In the genomic region with DNA sequence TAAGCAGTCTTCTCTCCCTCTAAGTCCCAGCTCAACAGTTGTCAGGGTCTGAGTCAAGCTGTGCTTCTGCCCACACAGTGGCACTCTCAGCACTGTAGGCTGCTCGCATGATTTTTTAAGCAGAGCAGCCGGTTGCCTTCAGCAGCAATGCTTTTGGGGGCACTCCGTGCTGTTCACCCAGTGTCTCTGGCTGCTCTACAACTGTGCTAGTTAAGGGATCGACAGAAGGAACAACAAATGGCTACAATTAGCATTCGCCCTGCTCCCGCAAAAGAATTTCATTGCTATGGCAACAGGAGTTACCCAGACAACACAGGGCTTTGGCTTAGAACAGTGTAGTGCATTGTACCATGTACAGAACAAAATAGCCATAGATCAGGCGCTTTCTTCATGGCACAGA, we compare ENCODE assay signal across 8 mouse cellular contexts.
DNase-seq lines count a peak whose midpoint lies in the region; ATAC-seq lines count a peak whose summit lies in the region.

No protein-coding gene starts in this region.

- peak overlapping the region; percentile 41 for H3K4me2 ChIP-seq in heart, embryonic 11.5 days
- H3K4me2 ChIP-seq in hindbrain, embryonic 16.5 days (ENCODE audit: low read length) = peak overlapping the region; percentile 52
- peak overlapping the region; percentile 35 for H3K4me2 ChIP-seq in limb, embryonic 13.5 days (replicated peaks)
- H3K4me2 ChIP-seq in stomach, embryonic 14.5 days (replicated peaks; ENCODE audit: low read depth, low read length) = no peak overlapping the region

- H3K4me1 ChIP-seq in heart, embryonic 11.5 days (ENCODE audit: control insufficient read depth, insufficient read depth, low read length) = no peaks in the 10 kb centered on the region
- H3K4me1 ChIP-seq in hindbrain, embryonic 16.5 days (ENCODE audit: control insufficient read depth, insufficient read depth, low read depth, low read length) = peaks cover 20% of the 10 kb centered on the region
- peaks cover 15% of the 10 kb centered on the region for H3K4me1 ChIP-seq in limb, embryonic 13.5 days
- H3K4me1 ChIP-seq in stomach, embryonic 14.5 days (ENCODE audit: control insufficient read depth, insufficient read depth, low read length) = no peaks in the 10 kb centered on the region

- no peak overlapping the region for H3K4me3 ChIP-seq in heart, embryonic 11.5 days (ENCODE audit: low read depth, low read length)
- peak overlapping the region; percentile 23 for H3K4me3 ChIP-seq in hindbrain, embryonic 16.5 days (ENCODE audit: low read length)
- H3K4me3 ChIP-seq in limb, embryonic 13.5 days = no peak overlapping the region
- no peak overlapping the region for H3K4me3 ChIP-seq in stomach, embryonic 14.5 days (ENCODE audit: low read depth, low read length)

- intact Hi-C loops in heart, postnatal 14 days (cut with DNase I) = loop anchor here (2.0 kb wide), 1 partner anchor 32 kb away; no protein-coding TSS in a partner anchor

- no peak overlapping the region for H3K9ac ChIP-seq in heart, embryonic 11.5 days (ENCODE audit: low read depth, low read length)
- H3K9ac ChIP-seq in hindbrain, embryonic 16.5 days (ENCODE audit: low read depth, low read length) = no peak overlapping the region
- no peak overlapping the region for H3K9ac ChIP-seq in limb, embryonic 13.5 days
- H3K9ac ChIP-seq in stomach, embryonic 14.5 days (replicated peaks; ENCODE audit: low read depth, low read length) = no peak overlapping the region

- no peaks in the 10 kb centered on the region for H3K9me3 ChIP-seq in heart, embryonic 11.5 days (replicated peaks; ENCODE audit: control insufficient read depth, low read length)
- H3K9me3 ChIP-seq in hindbrain, embryonic 16.5 days (ENCODE audit: control insufficient read depth, low read length) = no peaks in the 10 kb centered on the region
- H3K9me3 ChIP-seq in limb, embryonic 13.5 days = no peaks in the 10 kb centered on the region
- H3K9me3 ChIP-seq in stomach, embryonic 14.5 days (ENCODE audit: control insufficient read depth, low read depth, low read length) = no peaks in the 10 kb centered on the region

- ATAC-seq in heart, embryonic 11.5 days (replicated peaks; ENCODE audit: insufficient number of reproducible peaks, low FRiP score, low TSS enrichment) = no peak
- ATAC-seq in hindbrain, embryonic 16.5 days = peak; percentile 99
- ATAC-seq in limb, embryonic 13.5 days (ENCODE audit: low FRiP score, low read depth) = peak; percentile 88; the same call in 1 of the 2 replicates
- peak; percentile 49; the same call in 1 of the 2 replicates for ATAC-seq in stomach, embryonic 14.5 days (ENCODE audit: insufficient number of reproducible peaks, insufficient read depth, low FRiP score, low read depth)

- no peaks in the 10 kb centered on the region for H3K36me3 ChIP-seq in heart, embryonic 11.5 days (ENCODE audit: control insufficient read depth, insufficient read depth, low read length)
- no peaks in the 10 kb centered on the region for H3K36me3 ChIP-seq in hindbrain, embryonic 16.5 days (ENCODE audit: control insufficient read depth, insufficient read depth, low read length)
- H3K36me3 ChIP-seq in limb, embryonic 13.5 days = no peaks in the 10 kb centered on the region
- no peaks in the 10 kb centered on the region for H3K36me3 ChIP-seq in stomach, embryonic 14.5 days (ENCODE audit: control insufficient read depth, insufficient read depth, low read length)

- no peak overlapping the region for H3K27ac ChIP-seq in heart, embryonic 11.5 days (ENCODE audit: low read depth, low read length)
- peak overlapping the region; percentile 77 for H3K27ac ChIP-seq in hindbrain, embryonic 16.5 days (ENCODE audit: low read depth, low read length)
- H3K27ac ChIP-seq in limb, embryonic 13.5 days = no peak overlapping the region
- H3K27ac ChIP-seq in stomach, embryonic 14.5 days (ENCODE audit: low read length) = no peak overlapping the region

- 36% methylated on average over 7 of the region's 7 CpGs for WGBS in heart, embryonic 11.5 days (ENCODE audit: insufficient replicate concordance)
- 5% methylated on average over 7 of the region's 7 CpGs for WGBS in hindbrain, embryonic 16.5 days
- WGBS in limb, embryonic 13.5 days = 20% methylated on average over 7 of the region's 7 CpGs
- 29% methylated on average over 7 of the region's 7 CpGs for WGBS in stomach, embryonic 14.5 days

- no peaks in the 10 kb centered on the region for H3K27me3 ChIP-seq in heart, embryonic 11.5 days (ENCODE audit: control insufficient read depth, insufficient read depth, low read length)
- H3K27me3 ChIP-seq in hindbrain, embryonic 16.5 days (replicated peaks; ENCODE audit: control insufficient read depth, insufficient read depth, low read length) = no peaks in the 10 kb centered on the region
- H3K27me3 ChIP-seq in limb, embryonic 13.5 days = no peaks in the 10 kb centered on the region
- H3K27me3 ChIP-seq in stomach, embryonic 14.5 days (ENCODE audit: control insufficient read depth, insufficient read depth, low read length) = no peaks in the 10 kb centered on the region

- no peak for DNase-seq in heart, postnatal 14 days
- peak; percentile 18 for DNase-seq in fibroblast of lung, adult 2 months (ENCODE audit: low read depth)
- no peak for DNase-seq in thymus, postnatal 4 days
- no peak for DNase-seq in kidney, postnatal 14 days
